Mouse (Mus musculus): ENCODE data around the gene Cfap77. TPM values are rescaled to one million over a fixed set of nuclear protein-coding genes. Genes with fewer than 3 reads are reported as not detected.
A peak's percentile ranks its signal among the peaks of the same experiment; 100 is the strongest.

The Cfap77 gene
- polyA plus RNA-seq, 1 experiment from 2014 or later, result 0.25 TPM

DNA sequence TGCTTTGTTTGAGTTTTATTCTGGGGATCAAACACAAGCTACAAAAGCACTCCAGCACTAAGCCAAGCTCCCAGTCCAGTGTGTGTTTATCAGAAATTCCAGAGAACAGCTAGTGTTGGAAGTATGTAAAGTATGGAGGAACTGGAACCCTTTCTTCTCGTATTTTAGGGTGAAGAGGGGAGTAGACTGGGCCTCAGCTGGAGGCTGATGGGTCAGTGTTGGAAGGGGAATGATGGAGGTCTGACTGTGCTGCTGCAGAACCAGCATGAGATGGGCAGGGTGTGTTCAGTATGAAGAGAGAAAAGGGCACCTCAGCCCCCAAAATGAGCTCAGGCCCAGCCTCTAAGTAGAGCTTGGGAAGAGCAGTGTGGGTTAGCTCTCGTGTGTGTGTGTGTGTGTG is 21.4 kb upstream of the Cfap77 start:
- Histone ChIP-seq H3K4me3 (no peak overlapping the region), H3K27me3 (no peaks in the 10 kb centered on the region), H3K9ac (no peak overlapping the region), H3K4me2 (no peak overlapping the region), H3K4me1 (no peaks in the 10 kb centered on the region), H3K27ac (no peak overlapping the region), H3K36me3 (ENCODE audit: poor library complexity, severe bottlenecking) (peaks cover 91% of the 10 kb centered on the region), H3K9me3 (replicated peaks) (no peaks in the 10 kb centered on the region)
- WGBS, result 79% methylated on average over 2 of the region's 2 CpGs
- no peak for ATAC-seq

DNA sequence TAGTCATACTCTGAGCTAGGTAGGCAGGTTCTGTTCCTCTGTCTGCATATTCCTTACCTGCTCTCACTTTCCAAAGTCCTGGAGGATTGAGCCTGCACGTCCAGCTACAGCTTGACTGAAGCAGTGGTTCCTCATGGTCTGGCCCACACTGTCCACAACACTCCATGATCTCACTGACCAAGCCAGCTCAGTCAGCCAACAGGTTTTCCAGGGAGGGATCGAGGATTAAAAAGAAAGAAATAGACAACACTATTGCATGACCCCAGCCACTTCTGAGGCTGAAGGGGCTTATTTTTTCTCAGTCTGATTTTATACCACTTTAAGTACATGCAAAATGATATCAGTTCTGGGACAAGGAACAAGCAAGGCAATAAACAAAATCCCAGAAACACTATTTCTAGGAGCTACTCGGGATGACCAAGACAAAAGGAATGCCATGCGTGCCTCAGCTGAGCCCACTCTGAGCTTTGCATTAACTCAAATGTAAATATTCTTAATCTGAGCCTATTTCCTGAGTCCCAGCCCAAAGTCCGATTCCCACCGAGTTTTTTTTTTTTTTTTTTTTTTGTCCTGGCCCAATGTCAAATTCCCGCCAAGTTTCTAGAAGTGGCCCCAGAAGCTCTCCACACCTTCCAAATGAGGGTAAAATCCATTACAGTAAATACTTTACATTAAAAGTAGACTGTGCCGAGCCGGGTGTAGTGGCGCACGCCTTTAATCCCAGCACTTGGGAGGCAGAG is 20.6 kb upstream of the Cfap77 start:
- 95% methylated on average over 11 of the region's 11 CpGs for WGBS
- H3K9me3 ChIP-seq (replicated peaks), result no peaks in the 10 kb centered on the region
- H3K27me3 ChIP-seq, result no peaks in the 10 kb centered on the region
- no peak overlapping the region for H3K27ac ChIP-seq
- no peak overlapping the region for H3K9ac ChIP-seq
- H3K36me3 ChIP-seq (ENCODE audit: poor library complexity, severe bottlenecking), result peaks cover 91% of the 10 kb centered on the region
- H3K4me1 ChIP-seq, result no peaks in the 10 kb centered on the region
- ATAC-seq, result no peak
- H3K4me2 ChIP-seq, result no peak overlapping the region
- no peak overlapping the region for H3K4me3 ChIP-seq

DNA sequence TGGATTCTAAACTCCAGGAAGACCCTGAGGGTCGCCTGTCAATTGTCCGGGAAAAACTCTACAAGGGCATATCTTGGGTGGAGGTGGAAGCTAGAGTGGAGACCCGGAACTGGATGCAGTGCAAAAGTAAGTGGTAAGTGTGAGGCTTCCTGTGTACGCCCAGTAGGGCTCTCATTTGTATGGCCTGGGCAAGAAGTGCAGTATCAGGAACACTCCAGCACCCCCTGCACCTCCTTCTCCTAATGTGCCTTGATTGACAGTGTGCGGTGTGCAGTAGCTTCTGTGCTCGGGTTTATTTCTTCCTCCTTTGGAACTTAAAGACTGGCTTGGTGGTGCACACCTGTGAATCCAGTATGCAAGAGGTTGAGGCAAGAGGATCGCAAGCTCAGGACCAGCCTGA is 19.8 kb upstream of the Cfap77 start:
- peaks cover 91% of the 10 kb centered on the region for H3K36me3 ChIP-seq (ENCODE audit: poor library complexity, severe bottlenecking)
- H3K4me2 ChIP-seq, result no peak overlapping the region
- no peak overlapping the region for H3K4me3 ChIP-seq
- no peak overlapping the region for H3K27ac ChIP-seq
- H3K27me3 ChIP-seq, result no peaks in the 10 kb centered on the region
- no peak overlapping the region for H3K9ac ChIP-seq
- no peak for ATAC-seq
- H3K9me3 ChIP-seq (replicated peaks), result no peaks in the 10 kb centered on the region
- H3K4me1 ChIP-seq, result no peaks in the 10 kb centered on the region
- 94% methylated on average over 7 of the region's 7 CpGs for WGBS

DNA sequence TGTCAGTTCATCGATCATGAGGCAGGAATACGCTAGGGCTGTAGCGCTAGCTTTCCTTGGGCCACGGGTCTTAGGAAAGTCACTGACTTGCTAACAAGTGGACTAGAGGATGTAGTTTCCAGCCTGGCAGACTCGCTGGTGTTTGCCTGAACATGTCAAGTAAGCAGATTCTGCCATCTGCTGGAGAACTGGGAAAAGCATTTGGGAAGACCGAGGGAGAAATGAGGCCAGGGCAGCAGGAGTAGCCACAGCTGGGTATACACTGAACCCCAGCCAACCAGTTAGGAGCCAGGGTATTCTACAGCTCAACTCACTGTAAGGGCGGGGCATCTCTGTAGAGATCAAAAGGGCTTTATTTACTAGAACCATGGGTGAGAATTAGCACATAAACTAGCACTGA is 11.5 kb upstream of the Cfap77 start:
- Histone ChIP-seq H3K9me3 (replicated peaks) (no peaks in the 10 kb centered on the region), H3K9ac (no peak overlapping the region), H3K36me3 (ENCODE audit: poor library complexity, severe bottlenecking) (peaks cover 38% of the 10 kb centered on the region), H3K4me3 (no peak overlapping the region), H3K27me3 (no peaks in the 10 kb centered on the region), H3K4me2 (no peak overlapping the region), H3K27ac (no peak overlapping the region), H3K4me1 (peaks cover 1% of the 10 kb centered on the region)
- ATAC-seq, result no peak
- WGBS, result 53% methylated on average over 7 of the region's 7 CpGs

DNA sequence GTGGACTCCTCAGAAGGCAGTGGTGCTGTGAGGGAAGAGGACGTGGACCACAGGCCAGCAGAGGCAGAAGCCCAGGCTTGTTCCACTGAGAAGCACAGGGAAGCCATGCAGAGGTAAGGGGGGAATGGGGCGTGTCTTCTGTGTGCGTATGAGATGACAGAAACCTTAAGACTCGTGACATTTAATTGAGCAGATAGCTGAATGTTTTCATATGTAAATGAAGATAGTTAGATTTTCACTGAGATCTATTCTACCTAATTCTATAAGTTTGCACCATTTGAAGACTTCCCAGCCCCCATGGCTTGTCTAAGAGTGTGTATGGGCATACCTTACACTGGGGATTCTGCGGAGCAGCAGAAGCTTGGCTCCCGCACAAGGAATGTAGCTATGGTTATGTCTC is 10.9 kb upstream of the Cfap77 start:
- no peaks in the 10 kb centered on the region for H3K27me3 ChIP-seq
- H3K4me2 ChIP-seq, result no peak overlapping the region
- 81% methylated on average over 6 of the region's 6 CpGs for WGBS
- no peaks in the 10 kb centered on the region for H3K9me3 ChIP-seq (replicated peaks)
- H3K4me1 ChIP-seq, result peaks cover 7% of the 10 kb centered on the region
- H3K36me3 ChIP-seq (ENCODE audit: poor library complexity, severe bottlenecking), result peaks cover 32% of the 10 kb centered on the region
- no peak for ATAC-seq
- H3K27ac ChIP-seq, result no peak overlapping the region
- H3K9ac ChIP-seq, result no peak overlapping the region
- no peak overlapping the region for H3K4me3 ChIP-seq

DNA sequence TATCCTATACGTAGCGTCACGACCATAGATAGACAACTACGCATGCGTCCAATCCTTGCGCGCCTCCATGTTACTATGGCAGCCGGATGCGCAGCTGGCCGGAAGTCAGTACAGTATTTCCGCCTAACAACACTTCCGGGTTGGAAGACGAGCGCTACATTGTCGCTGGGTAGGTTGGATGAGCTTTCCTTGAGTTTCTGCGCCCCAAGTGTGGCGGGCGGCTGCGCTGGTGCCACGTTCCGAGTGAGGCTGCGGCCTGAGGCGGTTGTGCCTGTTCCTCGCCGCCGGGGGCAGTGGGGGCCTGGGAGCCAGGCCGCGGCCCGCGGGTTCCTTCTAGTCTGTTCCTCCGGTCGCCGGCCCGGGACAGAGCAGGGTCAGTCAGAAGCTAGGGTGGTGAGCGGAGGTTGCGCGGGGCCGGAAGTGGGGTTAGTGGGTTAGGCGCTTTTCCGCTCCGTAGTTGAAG is 5.3 kb upstream of the Cfap77 start, which contains the start of gene Ttf1:
Ttf1 (plus strand) TSS at position 128 of the 463 bp plus-strand sequence.
- peak within 1 kb of the TSS; percentile 77 for H3K9ac ChIP-seq
- H3K4me3 ChIP-seq, result peak within 1 kb of the TSS; percentile 91
- no peaks in the 10 kb centered on the region for H3K9me3 ChIP-seq (replicated peaks)
- H3K27me3 ChIP-seq, result peaks cover 29% of the 10 kb centered on the region
- H3K36me3 ChIP-seq (ENCODE audit: poor library complexity, severe bottlenecking), result no peaks in the 10 kb centered on the region
- H3K4me2 ChIP-seq, result peak within 1 kb of the TSS; percentile 88
- peak within 1 kb of the TSS; percentile 91 for H3K27ac ChIP-seq
- peaks cover 10% of the 10 kb centered on the region for H3K4me1 ChIP-seq
- ATAC-seq, result peak; percentile 98
- WGBS, result under 1% methylated on average over 41 of the region's 41 CpGs

DNA sequence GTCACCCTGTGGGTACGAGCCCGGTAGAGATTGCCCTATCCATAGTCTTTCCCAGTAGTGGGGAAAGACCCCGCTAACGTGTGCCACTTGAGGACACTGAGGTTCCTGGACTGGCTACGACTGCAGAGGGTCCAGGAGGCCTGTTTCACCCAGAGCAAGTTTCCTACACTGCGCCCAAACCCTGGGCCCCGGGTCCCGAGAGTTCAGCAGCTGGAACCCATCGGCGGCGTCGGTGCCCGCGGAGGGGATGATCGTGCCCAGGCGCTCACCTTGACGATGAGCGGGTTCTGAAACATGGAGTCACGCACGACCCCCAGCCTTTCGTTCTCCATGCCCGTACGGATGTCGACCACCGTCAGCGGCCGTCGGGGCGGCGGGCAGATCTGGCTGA is 326 bp downstream of the Cfap77 start:
- 0 out of 2 replicates have a peak, but pooled peaks have one; percentile 10 for ATAC-seq
- Histone ChIP-seq H3K27ac (no peak overlapping the region), H3K4me2 (peak overlapping the region; percentile 79), H3K4me1 (peaks cover 22% of the 10 kb centered on the region), H3K9ac (peak overlapping the region; percentile 62), H3K4me3 (peak overlapping the region; percentile 50), H3K27me3 (peaks cover 72% of the 10 kb centered on the region), H3K36me3 (ENCODE audit: poor library complexity, severe bottlenecking) (no peaks in the 10 kb centered on the region), H3K9me3 (replicated peaks) (no peaks in the 10 kb centered on the region)
- WGBS, result 3% methylated on average over 30 of the region's 30 CpGs

DNA sequence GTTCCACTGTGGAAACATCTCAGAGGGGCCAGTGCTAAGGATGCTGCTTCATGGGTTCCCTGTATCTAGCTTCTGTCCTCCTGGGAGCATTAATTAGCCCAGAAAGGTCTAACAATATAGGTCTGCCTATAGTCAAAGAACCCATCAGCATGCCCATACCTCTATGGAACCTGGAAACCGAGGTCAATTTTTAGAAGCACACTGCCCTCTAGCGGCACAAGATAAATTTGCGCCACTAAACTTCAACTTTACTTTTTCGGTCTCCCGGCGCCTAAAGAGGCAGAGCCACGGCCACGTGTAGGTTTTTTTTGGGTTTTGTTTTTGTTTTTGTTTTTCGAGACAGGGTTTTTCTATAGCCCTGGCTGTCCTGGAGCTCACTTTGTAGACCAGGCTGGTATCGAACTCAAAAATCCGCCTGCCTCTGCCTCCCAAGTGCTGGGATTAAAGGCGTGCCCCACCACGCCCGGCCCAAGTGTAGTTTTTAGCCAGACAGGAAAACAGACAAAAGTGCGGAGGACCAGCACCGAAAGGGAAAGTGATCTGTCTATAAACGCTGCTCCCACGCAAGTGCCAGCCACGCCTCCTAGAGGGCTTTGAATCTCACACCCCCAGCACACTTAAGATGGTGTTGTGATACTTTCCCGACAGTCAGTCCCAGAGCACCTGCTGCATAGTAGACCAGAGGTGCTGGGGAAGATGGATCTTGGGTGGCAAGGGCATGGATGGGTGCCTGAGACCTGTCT is 893 bp downstream of the Cfap77 start:
- peaks cover 77% of the 10 kb centered on the region for H3K27me3 ChIP-seq
- peak overlapping the region; percentile 79 for H3K4me2 ChIP-seq
- H3K36me3 ChIP-seq (ENCODE audit: poor library complexity, severe bottlenecking), result no peaks in the 10 kb centered on the region
- no peak overlapping the region for H3K27ac ChIP-seq
- peak; percentile 72 for ATAC-seq
- 3% methylated on average over 20 of the region's 20 CpGs for WGBS
- H3K9me3 ChIP-seq (replicated peaks), result no peaks in the 10 kb centered on the region
- H3K4me3 ChIP-seq, result peak overlapping the region; percentile 50
- H3K4me1 ChIP-seq, result peaks cover 22% of the 10 kb centered on the region
- peak overlapping the region; percentile 62; the same call in 1 of the 2 replicates for H3K9ac ChIP-seq

DNA sequence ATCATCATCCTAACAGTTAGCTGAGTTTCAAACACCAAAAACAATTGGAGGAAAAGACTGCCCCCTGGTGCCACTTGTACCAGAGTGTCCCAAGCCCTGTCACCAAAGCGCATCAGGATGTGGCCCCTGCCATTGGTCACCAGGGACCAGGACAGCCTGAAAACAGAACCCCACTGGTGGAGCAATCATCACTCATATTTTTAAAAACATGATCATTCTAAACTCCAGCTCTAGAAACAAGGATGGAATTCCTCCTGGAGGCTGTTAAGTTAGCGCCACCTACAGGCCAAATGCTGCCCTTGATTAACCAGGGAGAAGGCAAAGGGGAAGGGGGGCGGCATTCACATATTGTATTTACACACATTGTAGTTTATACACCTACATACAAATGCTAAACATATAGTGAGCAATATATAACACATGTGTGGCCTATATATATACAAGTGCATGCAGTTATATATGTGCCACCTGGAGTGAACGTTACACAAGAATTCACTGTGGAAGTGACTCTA is 1.9 kb downstream of the Cfap77 start:
- H3K27me3 ChIP-seq, result peaks cover 78% of the 10 kb centered on the region
- peak; percentile 41; the same call in 1 of the 2 replicates for ATAC-seq

DNA sequence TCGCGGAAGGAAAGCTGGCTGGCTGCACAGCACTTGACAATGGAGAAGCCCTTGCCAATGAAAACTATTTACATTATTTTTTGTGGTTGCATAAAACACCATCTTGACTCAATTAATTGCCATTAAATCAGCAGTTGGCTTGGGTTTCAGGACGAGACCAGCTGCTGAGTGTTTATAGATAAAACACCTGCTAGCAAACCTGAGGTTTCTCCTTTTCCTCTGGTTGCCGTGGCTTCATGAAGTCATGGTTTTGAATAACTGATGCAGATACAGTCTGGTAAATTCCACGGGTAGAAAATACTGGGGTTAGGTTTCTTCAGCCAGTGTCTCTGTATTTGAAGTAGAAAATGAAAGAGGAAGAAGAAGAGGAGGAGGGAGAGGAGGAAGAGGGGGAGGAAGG is 2.9 kb downstream of the Cfap77 start:
- no peak overlapping the region for H3K4me2 ChIP-seq
- ATAC-seq, result no peak
- H3K36me3 ChIP-seq (ENCODE audit: poor library complexity, severe bottlenecking), result no peaks in the 10 kb centered on the region
- peaks cover 78% of the 10 kb centered on the region for H3K27me3 ChIP-seq
- H3K4me1 ChIP-seq, result peaks cover 22% of the 10 kb centered on the region
- H3K27ac ChIP-seq, result no peak overlapping the region
- WGBS, result 44% methylated on average over 5 of the region's 5 CpGs
- H3K9me3 ChIP-seq (replicated peaks), result no peaks in the 10 kb centered on the region
- no peak overlapping the region for H3K9ac ChIP-seq
- H3K4me3 ChIP-seq, result no peak overlapping the region

More for the DNA sequence above, 1.9 kb downstream of the Cfap77 start:
- no peak overlapping the region for H3K4me3 ChIP-seq
- H3K9me3 ChIP-seq (replicated peaks), result no peaks in the 10 kb centered on the region
- H3K4me1 ChIP-seq, result peaks cover 22% of the 10 kb centered on the region
- H3K27ac ChIP-seq, result no peak overlapping the region
- WGBS, result 33% methylated on average over 4 of the region's 4 CpGs
- H3K4me2 ChIP-seq, result no peak overlapping the region
- H3K9ac ChIP-seq, result no peak overlapping the region
- H3K36me3 ChIP-seq (ENCODE audit: poor library complexity, severe bottlenecking), result no peaks in the 10 kb centered on the region

DNA sequence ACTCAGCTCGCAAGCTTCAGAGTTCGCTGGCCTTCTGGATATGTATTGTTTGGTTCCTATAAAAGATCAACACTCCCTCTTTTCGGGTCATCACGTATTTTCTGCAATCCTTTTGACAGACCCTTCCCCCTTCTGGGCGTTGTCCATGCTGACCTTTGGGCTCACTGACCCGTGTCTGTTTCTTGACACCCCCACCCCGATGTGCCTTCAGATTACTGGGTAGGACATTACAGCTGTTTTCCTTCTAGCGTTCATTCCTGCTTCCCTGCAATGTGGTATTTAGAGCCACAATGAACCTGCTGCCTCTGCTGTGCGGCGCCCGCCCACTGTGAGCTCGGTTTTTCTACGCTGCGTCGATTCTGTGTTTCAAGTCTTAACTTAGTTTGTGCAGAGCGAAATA is 8.7 kb downstream of the Cfap77 start:
- no peak overlapping the region for H3K4me2 ChIP-seq
- H3K36me3 ChIP-seq (ENCODE audit: poor library complexity, severe bottlenecking), result no peaks in the 10 kb centered on the region
- no peaks in the 10 kb centered on the region for H3K9me3 ChIP-seq (replicated peaks)
- H3K9ac ChIP-seq, result no peak overlapping the region
- H3K4me1 ChIP-seq, result peaks cover 16% of the 10 kb centered on the region
- H3K27me3 ChIP-seq, result peaks cover 94% of the 10 kb centered on the region
- WGBS, result 2% methylated on average over 16 of the region's 16 CpGs
- ATAC-seq, result no peak
- no peak overlapping the region for H3K27ac ChIP-seq
- no peak overlapping the region for H3K4me3 ChIP-seq

DNA sequence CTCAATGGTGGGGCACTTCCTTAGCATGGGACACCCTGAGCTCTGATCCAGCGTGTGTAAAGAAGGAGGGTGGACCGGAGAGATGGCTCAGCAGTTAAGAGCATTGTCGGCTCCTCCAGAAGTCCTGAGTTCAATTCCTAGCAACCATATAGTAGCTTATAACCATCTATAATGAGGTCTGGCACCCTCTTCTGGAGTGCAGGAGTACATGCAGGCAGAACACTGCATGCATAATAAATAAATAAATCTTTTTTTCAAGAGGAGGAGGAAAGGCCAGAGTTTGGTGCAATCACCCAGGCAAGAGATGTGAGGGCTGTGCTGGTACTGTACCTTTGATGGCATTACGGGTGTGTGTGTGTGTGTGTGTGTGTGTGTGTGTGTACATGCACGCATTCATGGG is 12.7 kb downstream of the Cfap77 start:
- no peak for ATAC-seq
- H3K9me3 ChIP-seq (replicated peaks), result no peaks in the 10 kb centered on the region
- H3K36me3 ChIP-seq (ENCODE audit: poor library complexity, severe bottlenecking), result no peaks in the 10 kb centered on the region
- 79% methylated on average over 5 of the region's 5 CpGs for WGBS
- peaks cover 24% of the 10 kb centered on the region for H3K4me1 ChIP-seq
- H3K4me2 ChIP-seq, result no peak overlapping the region
- no peak overlapping the region for H3K9ac ChIP-seq
- no peak overlapping the region for H3K27ac ChIP-seq
- peaks cover 99% of the 10 kb centered on the region for H3K27me3 ChIP-seq
- H3K4me3 ChIP-seq, result no peak overlapping the region
